Mouse (Mus musculus) splenic B cell, adult 2 months (primary cell): ENCODE results near the gene Mettl8.

Experiments used
- DNase-seq: peaks from one replicate; pipeline ENCODE4 v3.0.0-alpha.2; 2011; ENCODE audit warnings: low read depth, low spot score
- H3K27me3 ChIP-seq: 2 replicates; pipeline ENCODE4 v1.6.1; 2012; ENCODE audit warnings: mild to moderate bottlenecking, low read length, moderate library complexity, mixed read lengths; ENCODE audit not compliant: control insufficient read depth, poor library complexity, insufficient read depth, severe bottlenecking
- H3K36me3 ChIP-seq: 2 replicates; pipeline ENCODE4 v1.6.1; 2012; ENCODE audit warnings: mild to moderate bottlenecking, low read length, moderate library complexity, mixed read lengths; ENCODE audit not compliant: control insufficient read depth, poor library complexity, insufficient read depth, severe bottlenecking

Mettl8 gene

DNA sequence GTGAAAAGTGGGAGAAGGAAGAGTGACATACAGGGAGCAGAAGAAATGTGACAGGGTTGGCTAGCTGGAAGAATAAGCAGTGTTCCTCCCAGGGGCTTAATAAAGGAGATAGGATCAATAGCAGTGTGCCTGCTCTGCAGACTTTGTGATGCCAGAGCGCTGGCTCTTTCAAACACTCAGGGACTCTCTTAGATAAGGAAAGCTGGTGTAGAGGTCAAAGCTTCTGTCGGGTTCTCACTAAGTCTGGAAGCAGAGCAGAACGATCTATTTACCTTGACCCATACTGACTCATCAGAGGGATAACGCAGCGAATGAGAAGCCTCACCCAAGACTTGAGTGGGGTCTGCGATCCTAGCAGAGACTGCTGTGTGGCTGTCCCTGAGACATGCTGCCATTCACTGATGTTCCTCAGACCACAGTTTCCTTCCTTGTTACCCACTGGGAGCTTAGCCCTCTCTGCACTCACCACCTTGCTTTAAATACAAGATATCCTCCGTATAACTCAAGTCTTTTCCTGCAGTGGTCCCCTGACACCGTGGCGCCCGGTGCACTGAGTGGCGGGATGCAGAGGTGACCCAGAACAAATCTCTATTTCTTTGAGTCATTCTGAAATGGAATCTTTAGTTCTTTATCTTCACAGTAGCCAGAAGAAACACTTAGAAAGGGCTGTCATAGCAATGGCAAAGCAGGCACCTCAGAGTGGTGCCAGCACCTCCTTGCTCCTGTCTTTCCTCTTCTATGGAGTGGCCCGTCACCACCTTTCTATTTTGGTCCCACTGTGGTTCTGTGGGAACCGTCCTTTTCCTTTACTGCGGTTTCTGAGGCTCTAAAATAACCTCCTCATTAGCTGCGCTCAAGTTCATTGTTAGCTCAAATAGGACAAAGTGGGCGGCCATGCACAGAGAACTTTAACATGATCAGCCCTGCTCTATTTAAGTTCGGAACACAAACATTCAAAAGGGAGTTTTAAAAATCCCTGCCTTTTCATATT is 65.9 kb downstream of the Mettl8 start:
- DNase-seq, result no peak
- no peaks in the 10 kb centered on the region for H3K27me3 ChIP-seq
- no peaks in the 10 kb centered on the region for H3K36me3 ChIP-seq

DNA sequence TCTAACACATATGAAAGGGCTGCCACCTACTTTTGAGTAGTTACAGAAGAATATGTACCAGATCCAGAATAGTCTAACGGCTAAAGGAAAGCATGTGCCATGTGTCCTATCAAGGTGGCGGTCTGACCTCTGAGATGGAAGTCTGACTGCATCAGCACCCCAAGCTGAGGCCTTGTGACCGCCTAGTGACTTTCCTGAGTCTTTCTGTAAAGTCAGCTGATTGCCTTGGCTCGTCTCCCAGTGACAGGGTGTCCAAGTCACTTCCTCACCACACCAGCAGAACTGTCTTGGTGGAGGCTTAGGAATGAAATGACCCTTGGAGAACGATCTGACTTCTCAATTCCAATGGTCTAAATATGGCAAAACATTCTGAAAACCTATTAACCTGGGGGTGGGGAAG is 77.1 kb downstream of the Mettl8 start:
- Histone ChIP-seq H3K27me3 (no peaks in the 10 kb centered on the region), H3K36me3 (no peaks in the 10 kb centered on the region; the same call in 1 of the 2 replicates)
- DNase-seq, result no peak

DNA sequence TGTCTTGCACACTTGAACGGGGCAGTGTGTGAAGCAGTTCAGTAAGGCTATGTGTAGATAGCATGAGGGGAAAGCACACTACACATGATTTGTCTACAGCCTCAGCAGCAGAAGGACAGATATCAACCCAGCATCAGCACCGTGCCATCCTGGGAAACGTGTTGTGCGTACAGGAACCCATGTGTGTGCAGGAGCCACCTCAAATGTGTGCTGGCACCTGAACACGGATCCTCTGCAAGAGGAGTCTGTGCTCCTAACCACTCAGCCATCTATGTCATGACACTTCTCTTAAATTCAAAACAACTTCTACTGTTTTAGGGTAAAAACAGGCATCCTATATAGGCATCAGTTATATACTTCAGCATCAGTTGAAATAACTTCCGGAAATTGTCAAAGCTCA is 80.6 kb downstream of the Mettl8 start:
- no peaks in the 10 kb centered on the region for H3K27me3 ChIP-seq
- no peak for DNase-seq
- H3K36me3 ChIP-seq, result no peaks in the 10 kb centered on the region

GRCm38 (mm10) chr2:70972795-70973518 is 82.4 kb downstream of the Mettl8 start:
- Histone ChIP-seq H3K36me3 (no peaks in the 10 kb centered on the region), H3K27me3 (no peaks in the 10 kb centered on the region)
- DNase-seq, result no peak

GRCm38 (mm10) chr2:70970158-70970741 is 85.1 kb downstream of the Mettl8 start:
- no peak for DNase-seq
- H3K36me3 ChIP-seq, result no peaks in the 10 kb centered on the region
- no peaks in the 10 kb centered on the region for H3K27me3 ChIP-seq

DNA sequence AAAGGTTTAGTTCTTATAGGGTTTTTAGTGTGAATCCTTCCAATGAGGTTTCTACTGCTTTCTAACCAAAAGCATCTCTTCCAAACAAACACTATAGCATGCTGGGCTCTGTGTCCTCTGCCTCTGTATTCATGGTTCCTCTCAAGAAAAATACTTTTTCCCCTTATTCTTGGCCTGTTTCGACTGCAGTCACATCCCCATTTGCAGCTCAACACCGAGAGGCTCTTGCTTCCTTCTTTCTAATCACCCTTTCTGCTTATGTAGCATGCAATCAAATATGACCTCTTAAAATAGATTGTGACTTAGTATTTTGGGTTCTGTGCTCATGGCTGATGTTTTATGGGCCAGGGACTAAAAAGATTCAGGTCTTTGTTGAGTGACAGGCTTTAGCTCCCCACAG is 87.1 kb downstream of the Mettl8 start:
- no peaks in the 10 kb centered on the region for H3K27me3 ChIP-seq
- peak; percentile 60 for DNase-seq

DNA sequence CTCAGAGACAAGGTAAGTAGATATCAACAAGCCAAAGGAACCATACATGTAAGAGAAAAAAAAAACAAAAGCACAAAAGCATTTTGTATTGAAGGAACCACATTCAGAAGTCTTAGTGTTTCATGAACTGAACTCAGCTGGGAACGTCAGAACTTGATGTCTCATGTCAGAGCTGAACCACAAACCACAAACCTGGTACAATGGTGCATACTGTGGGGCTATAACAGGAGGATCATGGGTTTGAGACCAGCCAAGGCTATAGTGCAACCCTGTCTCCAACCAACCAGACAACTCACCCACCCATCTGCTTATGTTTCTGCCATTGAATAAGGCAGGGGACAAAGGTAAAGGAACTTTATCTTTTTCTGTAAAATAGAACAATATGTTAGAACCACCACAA is 88.2 kb downstream of the Mettl8 start:
- Histone ChIP-seq H3K36me3 (no peaks in the 10 kb centered on the region), H3K27me3 (no peaks in the 10 kb centered on the region)
- peak; percentile 61 for DNase-seq

More for the DNA sequence above, 87.1 kb downstream of the Mettl8 start:
- no peaks in the 10 kb centered on the region for H3K36me3 ChIP-seq

DNA sequence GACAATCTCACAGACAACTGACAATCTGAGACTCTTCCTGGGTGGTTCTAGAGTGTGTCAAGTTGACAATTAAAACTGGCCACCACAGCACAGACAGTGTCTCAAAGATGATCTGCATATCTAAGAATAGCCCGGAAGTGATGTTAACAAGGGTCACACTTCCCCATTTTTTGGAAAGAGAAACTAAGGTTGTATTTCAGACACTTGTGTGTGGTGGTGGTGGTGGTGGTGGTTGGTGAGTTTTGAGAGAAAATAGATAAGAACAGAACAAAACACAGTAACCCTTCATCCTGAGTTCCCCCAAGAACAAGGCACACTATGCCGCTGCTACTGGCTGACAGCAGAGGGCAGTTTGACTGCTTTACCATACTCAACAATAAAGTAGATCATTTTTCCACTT is 90.6 kb downstream of the Mettl8 start:
- Histone ChIP-seq H3K36me3 (no peaks in the 10 kb centered on the region), H3K27me3 (no peaks in the 10 kb centered on the region)
- DNase-seq, result peak; percentile 92

DNA sequence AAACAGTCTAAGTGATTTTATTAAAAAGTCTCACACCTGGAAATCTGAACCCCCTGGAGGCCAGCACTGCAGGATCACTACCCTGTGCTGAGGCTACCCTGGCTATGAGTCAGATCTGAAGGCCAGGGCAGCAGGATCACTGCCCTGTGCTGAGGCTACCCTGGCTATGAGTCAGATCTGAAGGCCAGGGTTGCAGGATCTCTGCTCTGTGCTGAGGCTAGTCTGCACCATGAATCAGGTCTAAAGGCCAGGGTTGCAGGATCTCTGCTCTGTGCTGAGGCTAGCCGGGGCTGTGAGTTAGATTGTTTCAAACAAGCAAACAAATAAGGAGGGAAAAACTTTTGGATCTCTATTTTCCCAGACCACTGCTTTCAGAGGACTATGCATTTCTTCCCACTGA is 92.5 kb downstream of the Mettl8 start:
- no peak for DNase-seq

GRCm38 (mm10) chr2:70961086-70961941 is 94.1 kb downstream of the Mettl8 start:
- H3K27me3 ChIP-seq, result no peaks in the 10 kb centered on the region
- DNase-seq, result peak; percentile 61
- no peaks in the 10 kb centered on the region for H3K36me3 ChIP-seq

More for the DNA sequence above, 92.5 kb downstream of the Mettl8 start:
- H3K27me3 ChIP-seq, result no peaks in the 10 kb centered on the region
- no peaks in the 10 kb centered on the region for H3K36me3 ChIP-seq

DNA sequence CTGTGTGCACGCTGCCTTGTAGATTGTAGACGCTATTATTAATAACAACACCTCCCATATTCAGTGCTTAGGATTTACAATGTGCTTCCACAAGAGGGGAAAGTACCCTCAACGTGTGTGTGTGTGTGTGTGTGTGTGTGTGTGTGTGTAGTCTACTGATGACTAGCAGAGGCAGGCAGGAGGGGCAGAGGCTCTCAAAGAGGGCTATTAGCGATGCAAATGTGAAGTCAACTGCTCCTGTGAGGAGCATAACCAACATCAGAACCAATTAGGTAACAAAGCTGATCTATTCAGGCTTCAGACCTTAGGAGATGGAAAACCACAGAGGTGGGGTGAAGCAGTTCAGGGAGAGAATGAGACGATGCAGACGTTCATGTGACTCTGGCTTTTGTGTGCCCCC is 95.3 kb downstream of the Mettl8 start:
- no peak for DNase-seq
- Histone ChIP-seq H3K27me3 (no peaks in the 10 kb centered on the region), H3K36me3 (no peaks in the 10 kb centered on the region)

DNA sequence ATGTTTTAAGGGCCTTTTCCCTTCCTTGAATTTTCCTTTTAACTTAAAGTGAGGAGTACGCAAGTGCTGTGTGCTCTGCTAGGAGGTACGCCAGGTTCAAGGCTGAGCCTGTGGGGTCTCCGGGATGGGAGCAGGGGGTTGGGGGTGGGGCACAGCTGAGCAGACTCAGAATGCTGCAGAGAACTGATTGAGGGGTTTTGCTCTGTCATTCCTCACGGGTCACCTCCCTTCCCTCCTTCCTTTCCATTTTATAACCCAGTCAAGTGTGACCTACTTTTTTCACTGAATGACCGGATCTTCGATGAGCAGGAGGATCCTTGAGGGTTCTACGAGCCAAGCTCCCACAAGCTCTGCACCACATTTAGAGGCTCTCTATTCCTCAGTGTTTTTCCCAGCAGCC is 96.0 kb downstream of the Mettl8 start:
- DNase-seq, result no peak
- H3K27me3 ChIP-seq, result no peaks in the 10 kb centered on the region
- no peaks in the 10 kb centered on the region for H3K36me3 ChIP-seq

- DNase-seq, result no peak
- no peaks in the 10 kb centered on the region for H3K36me3 ChIP-seq
- H3K27me3 ChIP-seq, result no peaks in the 10 kb centered on the region
Measured at GRCm38 (mm10) chr2:70958536-70958935, 96.8 kb downstream of the Mettl8 start.

DNA sequence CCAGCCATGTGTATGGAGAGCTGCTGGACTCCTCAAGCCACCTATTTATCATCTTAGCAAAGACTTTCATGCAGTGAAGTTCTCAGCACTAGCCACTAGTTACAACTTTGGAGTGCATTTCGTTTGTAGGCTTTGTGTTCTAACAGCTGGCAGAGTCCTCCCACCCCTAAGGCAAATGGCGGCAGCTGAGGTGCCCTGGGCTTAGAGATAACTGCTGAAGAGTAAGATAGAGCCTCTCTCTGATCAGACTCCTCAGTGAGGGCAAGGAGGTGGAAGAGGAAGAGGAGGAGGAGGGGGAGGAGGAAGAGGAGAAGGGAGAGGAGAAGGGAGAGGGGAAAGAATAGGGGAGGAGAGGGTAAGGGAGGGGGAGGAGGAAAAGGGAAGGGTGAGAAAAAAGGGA is 101.8 kb downstream of the Mettl8 start:
- H3K36me3 ChIP-seq, result no peaks in the 10 kb centered on the region
- H3K27me3 ChIP-seq, result no peaks in the 10 kb centered on the region
- DNase-seq, result no peak
